Mouse (Mus musculus) left cerebral cortex, postnatal 4 days (tissue): ENCODE results near the gene Use1. TPM values are rescaled to one million over a fixed set of nuclear protein-coding genes. Genes with fewer than 3 reads are reported as not detected.
A peak's percentile ranks its signal among the peaks of the same experiment; 100 is the strongest.

ENCODE experiments used
- DNase-seq: peaks from one replicate; pipeline ENCODE4 v3.0.0-alpha.2; 2022
- intact Hi-C: fragments of 180-260 bp; cut with DNase I; formaldehyde crosslinking; loops from one replicate; pipeline ENCODE4 v1.15.1; 2025
- total RNA-seq, 2 experiments: library from RNA; stranded (reverse); gene quantifications; 2 replicates each; pipeline ENCODE4 v1.2.3; 2021

Use1 gene
- total RNA-seq, 2 experiments from 2014 or later: 116 to 117 TPM

DNA sequence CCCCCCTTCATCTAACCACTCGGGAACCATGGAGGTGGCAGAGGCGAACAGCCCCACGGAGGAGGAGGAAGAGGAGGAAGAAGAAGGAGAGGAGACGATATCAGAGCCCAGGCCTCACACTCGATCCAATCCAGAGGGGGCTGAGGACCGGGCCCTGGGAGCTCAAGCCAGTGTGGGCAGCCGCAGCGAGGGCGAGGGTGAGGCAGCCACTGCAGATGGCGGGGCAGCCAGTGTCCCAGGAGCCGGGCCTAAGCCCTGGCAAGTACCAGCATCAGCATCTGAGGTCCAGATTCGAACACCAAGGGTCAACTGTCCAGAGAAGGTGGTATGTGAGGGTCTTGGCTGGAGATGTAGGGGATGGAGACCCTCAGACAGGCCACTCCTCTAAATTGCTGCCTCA lies 31.1 kb downstream of the Use1 start:
- DNase-seq: no peak
- intact Hi-C loops: no loop called here

DNA sequence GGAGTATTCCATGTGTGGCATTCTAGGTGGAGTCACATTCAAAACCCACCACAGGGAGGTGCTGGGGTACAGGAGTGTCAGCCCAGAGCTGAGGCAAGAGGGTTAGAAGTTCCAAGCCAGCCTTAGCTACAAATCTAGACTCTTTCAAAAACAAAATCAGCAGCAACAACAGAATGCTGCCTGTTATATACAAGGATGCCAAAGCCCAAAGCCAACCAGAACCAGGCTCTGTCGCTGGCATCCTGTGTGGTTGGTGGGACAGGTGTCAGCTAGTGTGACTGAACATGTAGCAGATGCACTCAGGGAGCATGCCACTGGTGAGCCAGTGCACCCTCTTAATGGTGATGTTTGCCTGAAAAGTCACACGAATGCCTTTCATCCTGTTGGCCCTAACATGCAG lies 34.2 kb downstream of the Use1 start:
- DNase-seq: no peak
- intact Hi-C loops: no loop called here

DNA sequence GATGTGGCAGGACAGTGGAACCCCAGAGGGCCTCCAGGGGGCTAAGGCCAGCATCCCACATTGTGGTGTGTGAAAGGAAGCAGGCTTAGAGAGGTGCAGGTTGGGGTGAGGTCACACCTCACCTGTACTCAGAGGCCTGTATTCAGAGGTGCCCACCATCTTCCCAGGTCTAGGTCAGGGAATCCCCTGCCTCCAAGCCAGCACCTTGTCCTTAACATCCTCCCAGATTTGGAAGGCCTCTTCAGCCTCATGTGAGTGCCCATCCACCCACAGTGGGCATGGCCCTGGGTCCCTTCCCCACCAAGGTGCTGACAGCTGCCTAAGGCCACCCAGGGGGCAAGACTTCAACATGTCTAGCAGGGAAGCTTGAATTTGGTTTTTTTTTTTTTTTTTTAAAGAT lies 34.8 kb downstream of the Use1 start:
- no peak for DNase-seq
- intact Hi-C loops: no loop called here

DNA sequence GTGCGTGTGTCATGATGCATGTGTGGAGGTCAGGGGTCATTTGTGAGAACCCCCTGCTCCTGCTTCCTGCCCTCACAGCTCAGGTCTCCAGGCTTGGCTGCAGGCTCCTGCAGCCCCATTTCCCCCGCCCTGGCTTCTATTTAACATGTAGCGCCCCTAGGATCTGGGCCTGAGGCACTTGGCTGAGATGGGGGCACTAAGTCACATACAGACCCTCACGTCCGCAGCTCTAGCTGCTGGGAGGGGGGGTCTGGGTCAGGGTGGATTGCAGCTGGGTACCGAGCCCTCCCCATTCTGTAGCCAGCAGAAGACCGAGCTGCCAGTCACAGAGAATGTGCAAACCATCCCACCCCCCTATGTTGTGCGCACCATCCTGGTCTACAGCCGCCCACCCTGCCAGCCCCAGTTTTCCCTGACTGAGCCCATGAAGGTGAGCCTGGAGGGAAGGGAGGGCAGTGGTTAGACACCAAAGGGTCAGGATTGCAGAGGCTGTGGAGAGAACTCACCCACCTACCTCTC lies 35.9 kb downstream of the Use1 start:
- intact Hi-C loops: no loop called here
- no peak for DNase-seq

DNA sequence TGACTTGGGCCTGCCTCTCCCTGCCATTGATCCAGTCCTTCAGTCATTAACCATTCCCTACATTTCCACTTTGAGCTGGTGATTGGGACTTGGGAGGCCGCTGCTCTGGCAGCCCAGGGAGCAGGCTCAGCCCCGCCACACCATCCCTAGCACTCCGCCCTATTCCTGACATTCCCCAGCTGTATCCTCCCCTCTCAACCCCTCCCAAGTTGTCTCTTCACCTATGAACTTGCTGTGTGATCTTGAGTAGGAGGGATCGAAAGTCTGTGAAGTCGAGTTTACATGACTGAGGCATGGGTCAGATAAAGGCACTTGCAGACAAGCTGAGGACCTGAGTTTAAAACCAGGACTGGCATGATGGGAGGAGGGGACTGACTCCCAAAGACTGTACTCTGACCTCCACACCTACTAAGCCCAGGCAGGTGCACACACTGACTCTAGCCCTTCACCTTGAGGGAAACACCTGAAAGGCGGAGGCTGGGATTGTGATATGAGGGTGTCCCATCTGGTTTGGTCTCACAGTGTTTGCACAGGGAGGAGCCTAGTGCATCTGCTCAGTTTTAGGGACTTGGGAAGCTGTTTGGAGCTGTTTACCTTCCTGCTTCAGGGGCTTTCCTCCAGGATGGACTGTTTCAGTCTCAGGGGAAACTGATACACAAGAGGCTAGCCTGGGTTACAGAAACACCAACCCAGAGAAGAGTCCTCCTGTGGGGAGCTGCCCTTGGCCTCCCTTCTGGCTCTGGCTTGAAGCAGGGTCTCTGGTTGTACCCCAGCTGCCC lies 36.6 kb downstream of the Use1 start:
- no peak for DNase-seq
- intact Hi-C loops: no loop called here

DNA sequence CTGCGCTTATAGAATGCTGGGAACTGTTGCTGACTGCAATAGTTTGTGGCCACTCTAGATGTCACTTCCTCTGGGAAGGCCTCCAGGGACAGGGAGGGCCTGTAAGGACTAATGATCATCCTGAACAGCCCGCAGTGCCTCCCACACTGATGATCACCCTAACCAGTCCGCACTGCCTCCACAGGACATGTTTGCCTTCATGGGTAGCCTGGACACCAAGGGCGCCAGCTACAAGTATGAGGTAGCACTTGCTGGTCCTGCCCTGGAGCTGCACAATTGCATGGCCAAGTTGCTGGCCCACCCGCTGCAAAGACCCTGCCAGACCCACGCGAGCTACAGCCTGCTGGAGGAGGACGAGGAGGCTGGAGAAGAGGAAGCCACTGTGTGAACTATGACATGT lies 37.4 kb downstream of the Use1 start:
- intact Hi-C loops: no loop called here
- DNase-seq: no peak

GRCm38 (mm10) chr8:71404951-71405351 lies 38.3 kb downstream of the Use1 start:
- no peak for DNase-seq
- intact Hi-C loops: no loop called here

DNA sequence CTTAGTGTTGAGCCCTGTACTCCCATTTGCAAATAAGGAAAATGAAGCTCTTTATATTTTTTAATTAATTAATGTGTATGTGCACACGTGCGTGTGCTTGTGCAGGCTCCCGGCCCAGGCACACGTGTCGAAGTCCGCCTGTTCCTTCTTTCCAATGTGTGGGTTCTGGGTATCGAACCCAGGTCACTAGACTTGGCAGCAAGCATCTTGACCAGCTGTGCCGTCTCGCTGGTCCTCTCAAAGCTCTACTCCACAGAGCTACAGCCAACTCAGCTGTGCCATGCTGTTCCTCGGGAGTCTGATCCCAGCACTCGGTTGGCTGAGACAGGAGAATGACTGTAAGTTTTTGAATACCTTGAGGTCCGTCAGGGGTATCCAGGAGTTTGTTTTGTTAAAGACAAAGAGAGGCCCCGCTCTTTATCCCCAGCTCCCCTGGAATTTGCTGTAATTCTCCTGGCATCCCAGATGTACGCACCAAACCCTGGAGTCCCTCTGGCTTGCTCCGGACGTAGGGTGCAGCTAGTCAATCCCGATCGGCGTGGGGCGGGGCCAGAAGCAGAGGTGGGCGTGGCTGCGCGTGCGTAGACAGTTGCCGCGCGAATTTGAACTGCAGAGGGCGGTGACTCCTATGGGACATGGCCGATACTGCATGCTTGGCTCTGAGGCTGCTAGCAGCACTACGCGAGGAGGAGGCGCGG lies 38.9 kb downstream of the Use1 start, which contains the start of gene Ankle1:
Gene Ankle1 (plus strand): TSS at position 610 of the 698 bp plus-strand sequence.
- DNase-seq: peak; percentile 96
- intact Hi-C loops: no loop called here

DNA sequence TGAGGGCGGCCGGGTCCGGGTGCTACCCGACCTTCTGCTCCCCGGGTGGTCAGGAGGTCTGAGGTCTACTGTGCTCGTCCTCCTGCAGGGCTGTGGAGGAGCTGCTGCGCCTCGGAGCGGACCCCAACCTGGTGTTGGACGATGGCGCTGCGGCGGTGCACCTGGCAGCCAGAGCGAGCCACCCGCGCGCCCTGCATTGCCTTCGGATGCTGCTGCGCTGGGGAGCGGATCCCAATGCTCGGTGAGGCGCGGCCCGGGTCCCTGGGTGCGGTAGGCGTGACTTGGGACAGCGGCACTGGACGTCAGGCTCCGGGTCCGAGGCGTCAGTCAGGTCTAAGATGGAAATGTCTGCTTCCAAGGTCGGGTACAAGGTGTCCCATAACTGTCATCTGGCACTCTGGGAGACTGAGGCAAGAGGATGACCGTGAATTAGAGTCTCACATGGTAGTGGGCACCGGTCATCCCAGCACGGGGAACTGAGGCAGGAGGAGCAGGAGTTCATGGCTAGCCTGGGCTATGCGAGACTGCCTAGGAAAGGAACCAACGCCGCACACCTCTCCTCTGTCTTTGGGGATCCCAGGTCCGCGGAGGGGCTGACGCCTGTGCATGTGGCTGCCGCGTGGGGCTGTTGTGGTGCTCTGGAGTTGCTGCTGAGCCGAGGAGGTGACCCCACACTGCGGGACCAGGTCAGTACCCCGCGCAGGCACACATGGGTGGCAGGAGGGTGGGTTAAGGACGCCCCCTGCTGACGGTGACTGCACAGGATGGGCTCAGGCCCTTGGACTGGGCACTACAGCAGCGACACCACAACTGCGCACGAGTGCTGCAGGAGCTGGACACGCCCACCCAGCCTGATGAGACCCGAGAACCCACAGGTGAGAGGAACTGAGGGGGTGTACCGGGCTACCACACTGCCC lies 39.7 kb downstream of the Use1 start:
- intact Hi-C loops: no loop called here
- DNase-seq: peak; percentile 77

DNA sequence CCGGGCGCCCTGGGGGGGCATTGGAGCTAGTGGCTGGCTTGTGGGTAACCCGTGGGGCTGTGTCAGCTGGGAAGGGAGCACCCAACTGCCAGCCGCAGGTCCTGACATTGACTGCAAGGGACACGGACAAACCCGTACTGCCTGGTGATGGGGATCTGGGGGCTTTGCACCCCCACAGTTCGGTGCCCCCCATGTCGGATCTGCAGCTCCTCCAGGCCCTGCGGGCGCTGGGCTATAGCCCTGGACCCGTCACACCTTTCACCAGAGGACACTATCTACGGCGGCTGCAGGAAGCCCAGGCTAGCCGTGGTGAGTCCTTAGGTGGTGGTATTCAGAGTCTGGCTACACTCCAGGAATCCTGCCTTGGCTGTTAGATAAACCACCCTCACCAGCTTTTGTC lies 40.8 kb downstream of the Use1 start:
- no peak for DNase-seq
- intact Hi-C loops: no loop called here

- DNase-seq: no peak
- intact Hi-C loops: no loop called here
Measured at GRCm38 (mm10) chr8:71408231-71408630, 41.6 kb downstream of the Use1 start.

DNA sequence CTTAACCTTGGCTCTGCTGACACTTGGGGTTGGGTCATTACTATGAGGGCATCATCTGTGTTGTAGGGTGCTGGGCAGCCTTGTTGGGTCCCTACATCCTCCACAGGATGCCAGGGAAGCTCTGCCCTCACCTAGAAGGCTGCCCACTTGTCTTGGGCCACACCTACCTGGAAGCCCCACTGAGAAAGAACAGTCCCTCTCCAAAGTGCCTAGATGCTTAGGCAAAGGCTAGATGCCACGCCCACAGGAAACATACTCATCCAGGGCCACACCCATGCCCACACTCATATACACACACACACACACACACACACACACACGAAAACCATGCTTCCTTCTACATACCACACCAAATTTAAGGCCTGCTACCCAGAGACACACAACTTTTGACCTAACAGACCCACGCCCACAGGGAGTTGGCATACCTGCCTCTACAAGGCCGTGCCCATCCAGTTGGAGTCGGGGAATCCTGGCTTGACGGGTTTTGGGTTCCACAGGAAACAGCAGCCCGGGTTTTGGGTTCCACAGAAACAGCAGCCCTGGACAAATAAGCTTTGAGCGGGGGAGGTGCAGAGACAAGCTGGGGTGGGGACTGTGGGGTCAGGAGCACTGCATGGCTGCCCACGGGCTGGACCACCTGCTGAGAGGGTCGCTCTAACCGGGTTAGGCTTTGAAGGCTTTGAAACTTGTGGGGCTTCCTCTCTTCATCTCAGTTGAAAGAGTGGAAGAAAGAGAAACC lies 45.1 kb downstream of the Use1 start:
- DNase-seq: no peak
- intact Hi-C loops: no loop called here

Other genes with a start within 250 kb of the Use1 start
- 10 to 100 TPM; 47.3 to 48.5 TPM for gene Myo9b, start 94.1 kb upstream of the Use1 start, total RNA-seq
- gene Haus8, start 93.9 kb upstream of the Use1 start, total RNA-seq: 10 to 100 TPM; 38.8 to 39.4 TPM
- 10 to 100 TPM; 17.9 to 18.5 TPM for gene Ocel1, start 4.5 kb downstream of the Use1 start, total RNA-seq
- 10 to 100 TPM; 32.2 to 33.1 TPM for gene Nr2f6, start 15.1 kb downstream of the Use1 start, total RNA-seq
- gene Ushbp1, start 29.0 kb downstream of the Use1 start, total RNA-seq: 1 to 10 TPM; 6.5 TPM
- gene Babam1, start 30.0 kb downstream of the Use1 start, total RNA-seq: 10 to 100 TPM; 75.8 to 88.0 TPM
- gene Ankle1, start 39.2 kb downstream of the Use1 start, total RNA-seq: 1 to 10 TPM; 2.3 to 3.2 TPM
- 100 to 1,000 TPM; 113 to 121 TPM for gene Abhd8, start 96.8 kb downstream of the Use1 start, total RNA-seq
- 10 to 100 TPM; 71.3 to 73.7 TPM for gene Mrpl34, start 98.1 kb downstream of the Use1 start, total RNA-seq
- 100 to 1,000 TPM; 135 to 139 TPM for gene Dda1, start 102.4 kb downstream of the Use1 start, total RNA-seq
- gene Ano8, start 119.1 kb downstream of the Use1 start, total RNA-seq: 10 to 100 TPM; 88.0 to 91.9 TPM
- 10 to 100 TPM; 23.0 to 24.1 TPM for gene Gtpbp3, start 121.3 kb downstream of the Use1 start, total RNA-seq
- 1 to 10 TPM; 6.2 to 7.3 TPM for gene Plvap, start 144.9 kb downstream of the Use1 start, total RNA-seq
- not detected for gene Ccdc194, start 158.9 kb downstream of the Use1 start, total RNA-seq
- gene Bst2, start 170.6 kb downstream of the Use1 start, total RNA-seq: 1 to 10 TPM; 3.0 to 3.5 TPM
- gene Mvb12a, start 176.1 kb downstream of the Use1 start, total RNA-seq: 10 to 100 TPM; 37.4 to 40.7 TPM
- gene Tmem221, start 192.0 kb downstream of the Use1 start, total RNA-seq: not detected
- not detected for gene Nxnl1, start 199.8 kb downstream of the Use1 start, total RNA-seq
- 10 to 100 TPM; 60.5 to 71.1 TPM for gene Slc27a1, start 202.0 kb downstream of the Use1 start, total RNA-seq
- gene Pgls, start 225.3 kb downstream of the Use1 start, total RNA-seq: 10 to 100 TPM; 85.7 to 97.3 TPM
- 1 to 10 TPM; 7.9 to 8.0 TPM for gene Fam129c, start 230.8 kb downstream of the Use1 start, total RNA-seq
- gene Colgalt1, start 244.2 kb downstream of the Use1 start, total RNA-seq: 10 to 100 TPM; 88.2 to 88.6 TPM